Mouse (Mus musculus): ENCODE data around the gene Rasl2-9. TPM values are rescaled to one million over a fixed set of nuclear protein-coding genes. Genes with fewer than 3 reads are reported as not detected.
"Not testable (repeated sequence)": the region's sequence is repeated elsewhere in the genome, so short reads cannot be mapped to it uniquely, and the experiment has no call there.

Gene Rasl2-9
- polyA plus RNA-seq (2012; rRNA removed) (0.20 and 0.34 TPM in 2 replicates), polyA plus RNA-seq (2014; fragmentation: Nextera tagmentation; extraction: Ambion mirVana) (0.43 and 0.55 TPM in 2 replicates)

DNA sequence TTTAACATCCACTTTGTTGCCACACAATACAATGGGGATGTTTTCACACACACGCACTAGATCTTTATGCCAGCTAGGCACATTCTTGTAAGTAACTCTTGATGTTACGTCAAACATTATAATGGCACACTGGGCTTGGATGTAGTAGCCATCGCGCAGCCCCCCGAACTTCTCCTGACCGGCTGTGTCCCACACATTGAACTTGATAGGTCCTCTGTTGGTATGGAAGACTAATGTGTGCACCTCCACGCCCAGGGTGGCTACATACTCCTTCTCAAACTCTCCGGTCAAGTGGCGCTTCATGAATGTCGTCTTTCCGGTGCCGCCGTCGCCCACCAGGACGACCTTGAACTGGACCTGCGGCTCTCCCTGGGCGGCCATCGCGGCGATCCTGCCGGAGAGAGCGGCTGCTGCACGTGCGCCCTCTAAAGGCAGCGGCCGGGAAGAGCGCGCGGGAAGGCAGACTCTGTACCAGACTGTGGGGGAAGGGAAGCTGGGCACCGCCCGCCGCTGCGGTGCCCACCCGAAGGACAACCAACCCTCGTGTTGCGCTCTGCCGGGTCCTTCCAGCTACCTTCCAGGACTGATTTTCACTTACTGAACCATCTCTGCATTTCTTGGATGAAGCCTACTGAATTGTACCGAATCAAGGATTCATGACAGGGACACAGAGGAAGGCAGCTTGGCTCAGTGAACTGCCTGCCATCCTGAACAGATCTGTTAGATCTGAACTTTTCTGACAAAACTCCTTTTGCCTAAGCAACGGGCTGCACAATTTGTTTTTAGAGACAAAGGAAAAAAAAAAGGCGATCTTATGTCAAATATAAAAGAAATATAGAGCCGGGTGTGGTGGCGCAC, at the start of gene Rasl2-9:
TSS of gene Rasl2-9 (minus strand) at position 402 of the 858 bp plus-strand sequence.
- peak within 1 kb of the TSS; percentile 28 for H3K9ac ChIP-seq (ENCODE audit: low read depth, low read length, severe bottlenecking)
- H3K27ac ChIP-seq (replicated peaks; ENCODE audit: low read depth, low read length), result no peak within 1 kb of the TSS
- peak within 1 kb of the TSS; percentile 41 for H3K4me2 ChIP-seq (replicated peaks; ENCODE audit: low read depth, low read length, severe bottlenecking)
- H3K36me3 ChIP-seq (ENCODE audit: control insufficient read depth, insufficient read depth, low read length), result no peaks in the 10 kb centered on the region
- H3K27me3 ChIP-seq (ENCODE audit: control insufficient read depth, insufficient read depth, low read length), result no peaks in the 10 kb centered on the region
- WGBS, result 19% methylated on average over 42 of the region's 42 CpGs
- no peaks in the 10 kb centered on the region for H3K4me1 ChIP-seq (ENCODE audit: control insufficient read depth, insufficient read depth, low read length)
- DNase-seq (ENCODE audit: low spot score) (peak; percentile 31), ATAC-seq (ENCODE audit: low FRiP score, low read depth) (no peak)
- no peaks in the 10 kb centered on the region for H3K9me3 ChIP-seq (ENCODE audit: control insufficient read depth, low read length)
- H3K4me3 ChIP-seq (replicated peaks; ENCODE audit: low read length), result peak within 1 kb of the TSS; percentile 32
- no peak for TF ChIP-seq POLR2A (IDR thresholded peaks at IDR 0.05; ENCODE audit: borderline replicate concordance, extremely low read depth, insufficient read depth, insufficient read length)

DNA sequence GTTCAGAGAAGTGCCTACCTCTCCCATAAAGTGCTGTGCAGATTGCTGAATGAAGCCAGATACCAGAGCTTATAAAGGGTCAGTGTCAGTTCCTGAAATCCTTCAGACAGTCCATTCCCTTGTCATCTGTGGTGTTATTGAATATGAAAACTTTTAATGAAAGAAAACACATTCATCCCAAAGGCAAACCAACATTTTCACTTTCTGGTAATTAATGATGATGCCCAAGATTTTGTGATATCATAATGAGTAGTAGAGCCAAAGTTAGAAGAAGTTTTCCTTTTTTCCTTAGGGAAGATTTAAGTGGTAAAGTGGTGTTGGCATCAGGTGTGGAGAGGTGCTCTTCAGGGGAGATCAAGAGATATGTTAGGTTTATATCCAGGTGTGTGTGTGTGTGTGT, 23.8 kb upstream of the Rasl2-9 start, which contains the start of gene Vmn1r55:
TSS of gene Vmn1r55 (minus strand) at position 101 of the 400 bp plus-strand sequence.
- not testable (repeated sequence) for H3K9ac ChIP-seq (ENCODE audit: low read depth, low read length, severe bottlenecking); H3K4me3 ChIP-seq (replicated peaks; ENCODE audit: low read length); DNase-seq (ENCODE audit: low spot score); H3K27me3 ChIP-seq (ENCODE audit: control insufficient read depth, insufficient read depth, low read length); H3K36me3 ChIP-seq (ENCODE audit: control insufficient read depth, insufficient read depth, low read length); H3K4me1 ChIP-seq (ENCODE audit: control insufficient read depth, insufficient read depth, low read length); H3K4me2 ChIP-seq (replicated peaks; ENCODE audit: low read depth, low read length, severe bottlenecking); H3K27ac ChIP-seq (replicated peaks; ENCODE audit: low read depth, low read length); ATAC-seq (ENCODE audit: low FRiP score, low read depth); H3K9me3 ChIP-seq (ENCODE audit: control insufficient read depth, low read length)

DNA sequence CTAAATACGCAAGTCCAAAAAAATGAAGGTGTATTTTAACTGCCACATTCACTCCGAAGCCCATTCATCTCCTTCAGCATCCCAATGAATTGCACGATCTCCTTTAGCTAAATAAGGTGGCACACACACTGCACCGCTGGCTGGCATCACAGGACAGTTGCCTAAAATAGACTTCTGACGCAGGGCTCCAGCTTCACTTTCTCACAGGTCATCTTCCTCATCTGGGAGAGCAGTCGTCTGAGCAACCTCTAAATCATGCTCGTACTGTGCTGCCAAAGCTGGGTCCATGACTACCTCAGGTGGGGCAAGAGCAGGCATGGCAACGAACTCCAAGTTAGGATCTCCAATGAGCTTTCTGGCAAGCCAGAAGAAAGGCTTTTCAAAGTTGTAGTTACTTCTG, 672 bp downstream of the Rasl2-9 start:
- no peak overlapping the region for H3K4me2 ChIP-seq (replicated peaks; ENCODE audit: low read depth, low read length, severe bottlenecking)
- H3K9ac ChIP-seq (ENCODE audit: low read depth, low read length, severe bottlenecking), result no peak overlapping the region
- no peaks in the 10 kb centered on the region for H3K27me3 ChIP-seq (ENCODE audit: control insufficient read depth, insufficient read depth, low read length)
- no peaks in the 10 kb centered on the region for H3K9me3 ChIP-seq (ENCODE audit: control insufficient read depth, low read length)
- no peak overlapping the region for H3K4me3 ChIP-seq (replicated peaks; ENCODE audit: low read length)
- WGBS, result 91% methylated on average over 8 of the region's 8 CpGs
- DNase-seq (ENCODE audit: low spot score) (no peak), ATAC-seq (ENCODE audit: low FRiP score, low read depth) (no peak)
- no peak overlapping the region for H3K27ac ChIP-seq (replicated peaks; ENCODE audit: low read depth, low read length)
- no peak for TF ChIP-seq POLR2A (IDR thresholded peaks at IDR 0.05; ENCODE audit: borderline replicate concordance, extremely low read depth, insufficient read depth, insufficient read length)
- no peaks in the 10 kb centered on the region for H3K4me1 ChIP-seq (ENCODE audit: control insufficient read depth, insufficient read depth, low read length)
- H3K36me3 ChIP-seq (ENCODE audit: control insufficient read depth, insufficient read depth, low read length), result no peaks in the 10 kb centered on the region

DNA sequence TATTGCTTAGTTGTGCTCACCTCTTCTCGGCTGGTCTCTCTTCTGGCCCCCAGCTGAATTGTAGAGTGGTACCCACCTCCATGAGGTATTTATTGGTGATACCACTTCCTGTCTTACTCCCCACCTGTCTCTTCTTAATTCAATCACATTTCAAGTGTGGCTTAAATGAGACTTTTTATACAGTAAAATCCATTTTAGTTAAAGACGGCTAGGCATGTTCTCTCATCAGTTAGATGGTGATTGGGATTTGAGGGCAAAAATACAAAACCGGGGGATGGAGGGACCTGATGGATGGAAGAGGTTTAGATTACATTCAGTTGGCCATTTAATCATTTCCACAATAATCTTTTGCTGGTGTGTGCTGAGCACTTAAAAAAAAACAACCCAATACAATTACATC, 8.9 kb downstream of the Rasl2-9 start, which contains the start of gene Rfpl4:
TSS of gene Rfpl4 (minus strand) at position 101 of the 400 bp plus-strand sequence.
- WGBS, result 83% methylated on average over 3 of the region's 3 CpGs
- Histone ChIP-seq H3K4me3 (replicated peaks; ENCODE audit: low read length) (no peak within 1 kb of the TSS), H3K9me3 (ENCODE audit: control insufficient read depth, low read length) (no peaks in the 10 kb centered on the region), H3K9ac (ENCODE audit: low read depth, low read length, severe bottlenecking) (no peak within 1 kb of the TSS), H3K27me3 (ENCODE audit: control insufficient read depth, insufficient read depth, low read length) (no peaks in the 10 kb centered on the region), H3K4me2 (replicated peaks; ENCODE audit: low read depth, low read length, severe bottlenecking) (no peak within 1 kb of the TSS), H3K36me3 (ENCODE audit: control insufficient read depth, insufficient read depth, low read length) (no peaks in the 10 kb centered on the region), H3K27ac (replicated peaks; ENCODE audit: low read depth, low read length) (no peak within 1 kb of the TSS), H3K4me1 (ENCODE audit: control insufficient read depth, insufficient read depth, low read length) (no peaks in the 10 kb centered on the region)
- ATAC-seq (ENCODE audit: low FRiP score, low read depth), result no peak
- TF ChIP-seq POLR2A (IDR thresholded peaks at IDR 0.05; ENCODE audit: borderline replicate concordance, extremely low read depth, insufficient read depth, insufficient read length), result no peak
- DNase-seq (ENCODE audit: low spot score), result no peak

GRCm38 (mm10) chr7:5112701-5113100, 13.0 kb downstream of the Rasl2-9 start:
- 33% methylated on average over 3 of the region's 3 CpGs for WGBS
- TF ChIP-seq POLR2A (IDR thresholded peaks at IDR 0.05; ENCODE audit: borderline replicate concordance, extremely low read depth, insufficient read depth, insufficient read length), result no peak

More at GRCm38 (mm10) chr7:5112701-5113100, 13.0 kb downstream of the Rasl2-9 start:
- Histone ChIP-seq H3K4me1 (ENCODE audit: control insufficient read depth, insufficient read depth, low read length) (no peaks in the 10 kb centered on the region), H3K9me3 (ENCODE audit: control insufficient read depth, low read length) (0 out of 2 replicates have a peak, but pooled peaks cover 4% of the 10 kb centered on the region), H3K36me3 (ENCODE audit: control insufficient read depth, insufficient read depth, low read length) (no peaks in the 10 kb centered on the region), H3K27me3 (ENCODE audit: control insufficient read depth, insufficient read depth, low read length) (no peaks in the 10 kb centered on the region), H3K4me2 (replicated peaks; ENCODE audit: low read depth, low read length, severe bottlenecking) (no peak overlapping the region), H3K4me3 (replicated peaks; ENCODE audit: low read length) (no peak overlapping the region), H3K9ac (ENCODE audit: low read depth, low read length, severe bottlenecking) (no peak overlapping the region), H3K27ac (replicated peaks; ENCODE audit: low read depth, low read length) (no peak overlapping the region)
- ATAC-seq (ENCODE audit: low FRiP score, low read depth) (no peak), DNase-seq (ENCODE audit: low spot score) (peak; percentile 14)

Measured in limb, embryonic 14.5 days (tissue).